Mouse (Mus musculus) spleen, adult 2 months (tissue): ENCODE measurements around the gene Acot11. TPM values are rescaled to one million over a fixed set of nuclear protein-coding genes. Genes with fewer than 3 reads are reported as not detected.
"Not testable (repeated sequence)": the region's sequence is repeated elsewhere in the genome, so short reads cannot be mapped to it uniquely, and the experiment has no call there.

Source experiments
- DNase-seq, 2 experiments: peaks; one replicate each; pipeline versions ENCODE4 v3.0.0 to v3.0.0-alpha.2; 2012 to 2021; ENCODE audit warnings: low spot score in 2 of 2, low read depth in 1 of 2
- H3K27ac ChIP-seq: fragments of 200-500 bp; 2 replicates; pipeline ENCODE4 v1.5.1; 2012; ENCODE audit warnings: low read length, inconsistent platforms; ENCODE audit not compliant: insufficient read depth
- H3K27me3 ChIP-seq: fragments of 200-500 bp; 2 replicates; pipeline ENCODE4 v1.6.1; 2012; ENCODE audit warnings: mild to moderate bottlenecking, moderate library complexity, low read length, inconsistent platforms; ENCODE audit not compliant: control insufficient read depth, insufficient read depth
- H3K36me3 ChIP-seq: fragments of 200-500 bp; 2 replicates; pipeline ENCODE4 v1.6.1; 2012; ENCODE audit warnings: mild to moderate bottlenecking, low read length, inconsistent platforms; ENCODE audit not compliant: control insufficient read depth, insufficient read depth
- H3K4me1 ChIP-seq: fragments of 200-500 bp; 2 replicates; pipeline ENCODE4 v1.6.1; 2011; ENCODE audit warnings: inconsistent platforms; ENCODE audit not compliant: control insufficient read depth, insufficient read depth, insufficient read length
- H3K4me3 ChIP-seq: fragments of 200-500 bp; 2 replicates; pipeline ENCODE4 v1.5.1; 2011; ENCODE audit warnings: mild to moderate bottlenecking, inconsistent platforms; ENCODE audit not compliant: insufficient read depth, insufficient read length; ENCODE audit errors: extremely low read depth
- CTCF ChIP-seq: fragments of 200-500 bp; IDR thresholded peaks from 2 replicates; pipeline ENCODE4 v1.5.1; 2011; ENCODE audit warnings: mild to moderate bottlenecking, inconsistent platforms; ENCODE audit not compliant: insufficient read depth, insufficient read length, insufficient replicate concordance; ENCODE audit errors: extremely low read depth
- POLR2A ChIP-seq: fragments of 200-500 bp; IDR thresholded peaks from 2 replicates; pipeline ENCODE4 v1.6.1; 2011; ENCODE audit warnings: low read depth, low read length, inconsistent platforms
- WGBS: fragments of 180-500 bp; shearing (Covaris S2); methylation state at CpG from one replicate; pipeline ENCODE4 v1.1.7; 2018; 5-methylcytosine and 5-hydroxymethylcytosine counted together
- polyA plus RNA-seq: library from polyadenylated mRNA; depleted of rRNA; stranded (reverse); fragments of >200 nt; gene quantifications from 2 replicates; pipeline ENCODE4 v1.2.3, GENCODE M21; 2012

Gene Acot11
- polyA plus RNA-seq, 1 experiment = 7.7 TPM

DNA sequence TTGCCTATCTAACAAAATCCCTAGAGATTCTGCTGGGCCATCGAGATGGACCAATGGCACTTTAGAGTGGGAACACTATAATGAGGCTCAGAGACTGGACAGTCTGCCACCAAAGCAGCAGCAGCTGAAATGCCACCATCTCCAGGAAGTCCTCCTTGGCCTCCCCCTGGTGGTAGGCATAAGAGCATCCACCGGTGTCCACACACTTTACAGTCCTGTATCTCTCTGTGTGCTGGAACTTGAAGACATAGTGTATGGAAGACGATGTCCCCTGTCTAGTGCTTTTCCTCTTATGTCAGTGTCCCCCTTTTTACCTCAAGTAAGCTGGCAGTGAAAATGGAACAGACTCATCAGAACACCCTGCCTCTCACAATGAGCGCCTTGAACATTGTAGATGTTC is 1.0 kb downstream of the Acot11 start:
- WGBS = 61% methylated on average over 4 of the region's 4 CpGs
- no peaks in the 10 kb centered on the region; the same call in none of the 2 replicates for H3K4me1 ChIP-seq

DNA sequence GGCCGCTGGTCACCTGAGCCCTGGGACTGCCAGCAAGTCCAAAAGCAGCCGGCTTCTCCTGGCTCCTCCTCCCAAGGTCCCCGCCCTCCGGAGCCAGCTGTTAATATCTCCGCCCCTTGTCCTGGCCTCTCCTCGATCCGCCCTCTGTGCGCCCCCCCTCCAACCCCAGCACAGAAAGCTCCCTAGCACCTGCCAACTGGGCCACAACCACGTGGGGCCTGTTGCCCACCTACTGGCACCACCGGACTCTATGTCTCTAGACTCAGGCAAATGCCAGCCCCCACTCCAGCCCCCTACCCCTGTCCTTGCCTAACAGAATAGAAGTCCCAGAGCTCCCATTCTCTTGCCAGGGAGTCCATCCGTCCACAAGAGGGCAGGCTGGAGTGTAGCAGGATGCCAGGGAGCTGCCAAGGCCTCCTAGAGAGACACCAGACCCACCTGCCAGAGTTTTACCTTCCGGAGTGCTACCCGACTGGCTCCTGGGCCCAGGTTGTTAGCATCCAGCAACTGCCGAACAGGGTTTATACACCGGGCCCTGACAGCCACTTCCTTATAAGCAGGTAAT is 4.9 kb downstream of the Acot11 start:
- Histone ChIP-seq H3K4me1 (no peaks in the 10 kb centered on the region; the same call in none of the 2 replicates), H3K27ac (no peak overlapping the region), H3K36me3 (no peaks in the 10 kb centered on the region), H3K27me3 (no peaks in the 10 kb centered on the region), H3K4me3 (no peak overlapping the region)
- WGBS = 38% methylated on average over 15 of the region's 15 CpGs
- TF ChIP-seq POLR2A = no peak
- TF ChIP-seq CTCF = peak; percentile 17; the same call in 1 of the 2 replicates
- peak in 1 of 2 experiments; percentile 46 for DNase-seq

More for the DNA sequence above, 1.0 kb downstream of the Acot11 start:
- no peaks in the 10 kb centered on the region for H3K36me3 ChIP-seq
- no peak for TF ChIP-seq POLR2A
- TF ChIP-seq CTCF = no peak
- H3K27me3 ChIP-seq = no peaks in the 10 kb centered on the region
- no peak overlapping the region for H3K4me3 ChIP-seq
- peak in 1 of 2 experiments; percentile 34 for DNase-seq
- no peak overlapping the region for H3K27ac ChIP-seq

DNA sequence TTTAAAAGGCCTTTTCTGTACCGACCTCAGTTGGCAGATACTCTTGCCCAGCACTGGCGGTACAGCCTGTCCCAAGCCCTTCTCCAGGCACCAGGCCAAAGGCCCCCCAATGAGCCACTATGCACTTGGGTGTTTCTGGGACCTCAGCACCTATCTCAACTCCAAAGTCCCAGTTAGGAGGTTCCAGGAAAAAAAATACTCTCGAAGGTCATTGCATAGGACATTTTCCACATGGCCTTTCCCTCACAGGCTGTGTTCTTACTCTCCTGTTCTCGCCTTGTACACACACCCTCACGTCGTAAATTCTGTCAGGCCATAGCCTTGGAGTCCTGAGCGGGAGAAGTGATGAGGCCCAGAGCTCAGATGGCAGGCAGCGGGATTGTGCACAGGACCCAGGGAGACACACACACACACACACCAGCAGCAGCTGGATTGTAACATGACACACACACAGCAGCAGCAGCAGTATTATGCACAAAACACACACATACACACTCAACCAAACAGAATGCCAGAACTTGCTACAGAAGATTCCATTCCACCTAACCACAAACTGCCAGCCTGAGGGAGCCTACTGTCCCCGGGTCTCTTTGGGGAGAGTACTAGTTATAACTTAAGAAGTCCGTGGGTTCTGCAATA is 5.8 kb downstream of the Acot11 start:
- Histone ChIP-seq H3K36me3 (no peaks in the 10 kb centered on the region), H3K4me1 (no peaks in the 10 kb centered on the region; the same call in 1 of the 2 replicates), H3K4me3 (no peak overlapping the region), H3K27me3 (no peaks in the 10 kb centered on the region), H3K27ac (no peak overlapping the region)
- WGBS = 82% methylated on average over 10 of the region's 10 CpGs
- no peak for TF ChIP-seq CTCF
- TF ChIP-seq POLR2A = no peak
- no peak for DNase-seq

DNA sequence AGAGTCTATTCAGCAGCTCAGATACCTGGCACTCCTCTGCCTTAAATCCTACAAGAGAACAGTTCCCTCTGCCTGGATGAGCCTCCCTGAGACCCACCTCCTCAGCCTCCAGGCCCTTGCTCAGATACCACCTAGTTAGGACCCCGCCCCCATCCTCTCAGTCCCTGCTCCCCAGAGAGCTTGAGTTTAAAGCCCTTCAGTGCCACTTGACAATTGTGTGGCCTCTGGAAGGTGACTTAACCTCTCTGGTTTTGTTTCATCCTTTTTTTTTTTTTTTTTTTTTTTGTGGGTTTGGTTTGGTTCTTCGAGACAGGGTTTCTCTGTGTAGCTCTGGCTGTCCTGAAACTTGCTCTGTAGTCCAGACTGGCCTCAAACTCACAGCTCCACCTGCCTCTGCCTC is 9.5 kb downstream of the Acot11 start:
- 50% methylated on average over 2 of the region's 2 CpGs for WGBS
- Histone ChIP-seq H3K4me1 (no peaks in the 10 kb centered on the region; the same call in 1 of the 2 replicates), H3K4me3 (no peak overlapping the region), H3K36me3 (no peaks in the 10 kb centered on the region), H3K27me3 (no peaks in the 10 kb centered on the region), H3K27ac (no peak overlapping the region)
- TF ChIP-seq CTCF = no peak
- no peak for TF ChIP-seq POLR2A
- no peak for DNase-seq

DNA sequence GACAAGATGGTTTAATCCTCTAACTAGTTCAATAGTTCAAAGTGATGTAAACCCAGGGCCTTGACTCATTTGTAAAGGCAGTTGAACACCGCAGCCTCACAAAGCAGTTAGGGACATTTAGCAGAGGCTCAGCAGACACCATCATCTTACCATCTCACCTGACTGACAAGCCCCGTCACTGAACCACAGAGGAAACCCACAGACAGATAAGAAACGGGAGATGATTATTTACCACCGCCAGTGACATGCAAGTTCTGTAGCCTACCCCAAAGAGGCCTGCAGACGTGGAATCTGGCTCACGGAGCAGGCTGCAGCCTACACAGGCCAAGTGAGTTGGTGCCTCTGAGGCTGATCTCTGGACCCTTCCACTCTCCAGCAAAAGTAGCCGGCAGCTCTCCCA is 10.6 kb downstream of the Acot11 start:
- DNase-seq = peak in 1 of 2 experiments; percentile 62
- H3K36me3 ChIP-seq = no peaks in the 10 kb centered on the region
- TF ChIP-seq CTCF (no peak), POLR2A (no peak)
- H3K27me3 ChIP-seq = no peaks in the 10 kb centered on the region
- 0 out of 2 replicates have a peak overlapping the region, but pooled peaks have one; percentile 17 for H3K27ac ChIP-seq
- H3K4me3 ChIP-seq = no peak overlapping the region
- 53% methylated on average over 7 of the region's 7 CpGs for WGBS
- no peaks in the 10 kb centered on the region; the same call in 1 of the 2 replicates for H3K4me1 ChIP-seq

DNA sequence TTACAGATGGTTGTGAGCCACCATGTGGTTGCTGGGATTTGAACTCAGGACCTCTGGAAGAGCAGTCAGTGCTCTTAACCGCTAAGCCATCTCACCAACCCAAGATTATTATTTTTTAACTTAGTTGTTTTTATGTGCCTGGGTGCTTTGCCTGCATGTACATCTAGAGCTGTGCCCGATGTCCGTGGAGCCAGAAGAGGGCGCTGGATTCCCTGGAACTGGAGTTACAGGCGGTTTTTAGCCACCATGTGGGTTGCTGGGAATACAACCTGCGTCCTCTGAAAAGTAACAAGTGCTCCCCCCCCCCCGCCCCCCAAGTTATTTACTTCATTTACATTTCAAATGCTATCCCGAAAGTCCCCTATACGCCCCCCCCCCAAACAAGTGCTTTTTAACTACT is 11.0 kb downstream of the Acot11 start:
- H3K4me1 ChIP-seq, H3K36me3 ChIP-seq, DNase-seq, H3K27ac ChIP-seq, H3K4me3 ChIP-seq, H3K27me3 ChIP-seq: not testable (repeated sequence)
- 92% methylated on average over 9 of the region's 9 CpGs for WGBS

DNA sequence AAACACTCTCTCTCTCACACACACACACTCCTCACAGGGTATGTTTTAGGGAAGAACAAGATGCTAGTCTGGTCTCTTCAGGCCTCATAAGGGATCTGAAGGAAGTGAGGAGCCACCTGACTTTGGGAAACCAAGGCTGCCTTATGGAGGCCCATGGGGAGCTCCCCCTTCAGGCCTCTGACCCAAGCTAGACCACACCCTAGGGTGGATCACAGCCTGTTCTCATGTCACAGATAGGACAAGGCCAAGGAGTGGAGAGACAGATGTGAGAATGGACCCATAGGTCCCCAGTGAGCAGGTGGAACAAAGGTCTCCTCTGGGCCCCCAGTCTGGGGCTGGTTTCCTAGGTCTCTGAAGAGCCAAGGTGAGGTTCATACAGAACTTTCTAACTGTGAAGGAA is 12.5 kb downstream of the Acot11 start:
- Histone ChIP-seq H3K27ac (no peak overlapping the region), H3K36me3 (no peaks in the 10 kb centered on the region), H3K4me3 (no peak overlapping the region), H3K4me1 (peaks cover 6% of the 10 kb centered on the region; the same call in 1 of the 2 replicates), H3K27me3 (no peaks in the 10 kb centered on the region)
- TF ChIP-seq POLR2A (no peak), CTCF (no peak)
- DNase-seq = no peak
